Mouse (Mus musculus): ENCODE results near the gene Ogfod2. TPM values are rescaled to one million over a fixed set of nuclear protein-coding genes. Genes with fewer than 3 reads are reported as not detected.

The Ogfod2 gene
- polyA plus RNA-seq, 1 experiment from 2014 or later, result 19.1 TPM

DNA sequence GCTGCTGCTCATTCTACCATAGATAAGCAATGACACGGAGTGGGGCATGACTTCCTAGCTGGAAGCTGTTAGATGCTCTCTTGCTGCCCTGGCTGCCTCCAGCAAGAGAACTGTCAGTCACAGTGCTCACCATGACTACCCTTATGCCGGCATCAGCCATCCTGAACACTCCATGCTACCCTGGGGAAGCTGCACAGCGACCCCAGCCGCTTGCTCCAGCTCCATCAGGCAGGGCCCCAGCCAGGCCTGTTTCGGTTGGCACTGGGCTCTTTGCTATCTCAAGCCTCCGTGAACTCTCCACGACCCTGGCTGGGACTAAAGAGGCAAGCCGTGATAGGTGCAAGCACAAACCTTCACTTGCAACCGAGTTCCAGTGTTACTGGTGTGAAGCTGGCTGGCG, 49.7 kb downstream of the Ogfod2 start:
- no peak overlapping the region for H3K9ac ChIP-seq
- no peak overlapping the region for H3K27ac ChIP-seq
- H3K9me3 ChIP-seq (replicated peaks), result no peaks in the 10 kb centered on the region
- WGBS (ENCODE audit: insufficient replicate concordance), result 56% methylated on average over 10 of the region's 10 CpGs
- no peaks in the 10 kb centered on the region for H3K36me3 ChIP-seq
- no peaks in the 10 kb centered on the region for H3K27me3 ChIP-seq (replicated peaks)
- H3K4me3 ChIP-seq, result no peak overlapping the region
- no peak overlapping the region for H3K4me2 ChIP-seq
- peaks cover 60% of the 10 kb centered on the region for H3K4me1 ChIP-seq
- ATAC-seq, result no peak

- H3K27me3 ChIP-seq (replicated peaks), result no peaks in the 10 kb centered on the region
- H3K4me3 ChIP-seq, result no peak overlapping the region
- no peak overlapping the region for H3K9ac ChIP-seq
- no peak overlapping the region for H3K4me2 ChIP-seq
- no peaks in the 10 kb centered on the region for H3K36me3 ChIP-seq
- H3K27ac ChIP-seq, result no peak overlapping the region
- no peaks in the 10 kb centered on the region for H3K9me3 ChIP-seq (replicated peaks)
- peaks cover 67% of the 10 kb centered on the region for H3K4me1 ChIP-seq
- WGBS (ENCODE audit: insufficient replicate concordance), result 58% methylated on average over 5 of the region's 5 CpGs
- ATAC-seq, result peak; percentile 31; the same call in 1 of the 2 replicates
Measured at GRCm38 (mm10) chr5:124162577-124162976, 50.5 kb downstream of the Ogfod2 start.

DNA sequence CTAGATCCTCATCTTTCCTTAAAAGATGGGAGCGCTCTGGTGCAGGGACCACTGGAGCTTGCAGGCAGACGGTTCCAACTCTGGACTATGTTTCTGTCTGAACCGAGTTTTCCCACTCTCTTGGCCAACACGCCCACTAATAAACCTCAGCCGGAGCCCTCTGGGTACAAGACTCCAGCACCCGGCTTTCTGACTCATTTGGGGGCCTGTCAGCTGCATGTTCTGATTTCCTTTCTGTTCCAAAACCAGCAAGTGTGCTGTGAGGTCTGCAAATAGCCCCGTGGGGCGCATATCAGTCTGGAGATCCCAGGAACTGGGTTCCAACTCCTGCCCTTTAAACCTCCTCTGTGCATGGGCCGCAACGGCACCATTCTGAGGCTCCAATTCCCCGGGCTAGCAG, 51.3 kb downstream of the Ogfod2 start:
- no peaks in the 10 kb centered on the region for H3K9me3 ChIP-seq (replicated peaks)
- H3K27me3 ChIP-seq (replicated peaks), result no peaks in the 10 kb centered on the region
- H3K4me1 ChIP-seq, result peaks cover 73% of the 10 kb centered on the region
- H3K9ac ChIP-seq, result no peak overlapping the region
- 84% methylated on average over 11 of the region's 11 CpGs for WGBS (ENCODE audit: insufficient replicate concordance)
- H3K4me2 ChIP-seq, result no peak overlapping the region
- no peak overlapping the region for H3K4me3 ChIP-seq
- no peak overlapping the region for H3K27ac ChIP-seq
- no peaks in the 10 kb centered on the region for H3K36me3 ChIP-seq
- ATAC-seq, result no peak

Other genes with a start within 250 kb of the Ogfod2 start
- gene Hcar2, start 246.8 kb upstream of the Ogfod2 start, polyA plus RNA-seq (2016; fragmentation: Nextera tagmentation; extraction: Ambion mirVana), result 0.17 and 0.18 TPM in 2 replicates
- gene Hcar1, start 232.3 kb upstream of the Ogfod2 start, polyA plus RNA-seq (2016; fragmentation: Nextera tagmentation; extraction: Ambion mirVana), result 0.20 and 0.27 TPM in 2 replicates
- gene Denr, start 205.1 kb upstream of the Ogfod2 start, polyA plus RNA-seq (2016; fragmentation: Nextera tagmentation; extraction: Ambion mirVana), result 97.4 and 98.3 TPM in 2 replicates
- 1.7 and 2.2 TPM in 2 replicates for gene Gm43518, start 184.9 kb upstream of the Ogfod2 start, polyA plus RNA-seq (2016; fragmentation: Nextera tagmentation; extraction: Ambion mirVana)
- gene Ccdc62, start 181.6 kb upstream of the Ogfod2 start, polyA plus RNA-seq (2016; fragmentation: Nextera tagmentation; extraction: Ambion mirVana), result 3.4 and 5.0 TPM in 2 replicates
- gene Hip1r, start 138.7 kb upstream of the Ogfod2 start, polyA plus RNA-seq (2016; fragmentation: Nextera tagmentation; extraction: Ambion mirVana), result 15.2 and 16.7 TPM in 2 replicates
- 20.9 and 21.8 TPM in 2 replicates for gene Vps37b, start 80.0 kb upstream of the Ogfod2 start, polyA plus RNA-seq (2016; fragmentation: Nextera tagmentation; extraction: Ambion mirVana)
- gene Abcb9, start 16.5 kb upstream of the Ogfod2 start, polyA plus RNA-seq (2016; fragmentation: Nextera tagmentation; extraction: Ambion mirVana), result 5.0 and 5.6 TPM in 2 replicates
- gene Arl6ip4, start 3.8 kb downstream of the Ogfod2 start, polyA plus RNA-seq (2016; fragmentation: Nextera tagmentation; extraction: Ambion mirVana), result 94.1 and 100 TPM in 2 replicates
- gene Pitpnm2, start 137.5 kb downstream of the Ogfod2 start, polyA plus RNA-seq (2016; fragmentation: Nextera tagmentation; extraction: Ambion mirVana), result 2.5 and 3.7 TPM in 2 replicates
- 8.5 and 8.7 TPM in 2 replicates for gene Mphosph9, start 215.7 kb downstream of the Ogfod2 start, polyA plus RNA-seq (2016; fragmentation: Nextera tagmentation; extraction: Ambion mirVana)
- 10.2 and 10.5 TPM in 2 replicates for gene 2810006K23Rik, start 215.8 kb downstream of the Ogfod2 start, polyA plus RNA-seq (2016; fragmentation: Nextera tagmentation; extraction: Ambion mirVana)